ENCODE assay signal across 8 mouse cellular contexts in the genomic region with DNA sequence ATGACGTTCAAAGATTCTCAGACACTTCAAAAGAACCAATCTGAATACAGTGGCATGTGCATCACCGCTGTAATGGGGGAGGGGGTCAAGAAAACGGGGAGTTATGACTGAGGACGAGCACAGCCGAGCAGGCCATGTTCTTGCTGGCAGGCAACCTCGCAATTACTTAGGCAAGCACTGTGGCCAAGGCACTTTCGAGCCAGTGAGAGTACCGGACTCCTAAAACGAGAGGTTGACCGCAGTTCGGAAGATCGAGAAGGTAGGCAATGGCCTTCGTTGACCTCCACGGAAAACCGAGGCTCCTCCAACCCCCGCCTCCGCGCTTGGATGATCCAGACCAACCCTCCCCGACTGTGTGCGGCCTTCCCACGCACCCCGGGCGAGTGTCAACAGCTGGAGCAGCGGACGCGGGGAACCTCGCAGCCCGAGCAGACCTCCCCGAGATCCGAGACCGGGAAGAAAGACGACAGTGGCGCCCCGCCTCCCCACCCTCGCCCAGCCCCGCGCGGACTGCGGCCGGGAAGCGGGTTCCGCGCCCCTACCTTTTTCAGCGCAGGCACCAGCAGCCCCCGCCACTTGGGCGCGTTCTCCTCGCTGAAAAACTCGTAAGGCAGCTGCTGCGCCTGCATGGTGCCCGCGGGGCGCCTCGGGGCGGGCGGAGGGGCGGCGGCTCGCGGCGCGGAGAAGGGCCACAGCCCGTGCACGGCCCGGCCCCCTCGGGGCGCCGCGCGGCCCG. TPM values are rescaled to one million over a fixed set of nuclear protein-coding genes. Genes with fewer than 3 reads are reported as not detected.
DNase-seq lines count a peak whose midpoint lies in the region; ATAC-seq and TF ChIP-seq lines count a peak whose summit lies in the region.

No protein-coding gene starts in this region.

- peaks cover 49% of the 10 kb centered on the region for H3K79me2 ChIP-seq in myocyte (ENCODE audit: control insufficient read depth, insufficient read depth)

- peak; percentile 62 to 69 for DNase-seq in B cell, adult 2 months
- DNase-seq in adrenal gland, postnatal 4 days (ENCODE audit: low spot score in 2 of 2) = peak; percentile 40 to 49
- DNase-seq in heart, adult 9 months (ENCODE audit: low spot score in 2 of 2) = peak; percentile 48 to 52
- peak; percentile 71 for DNase-seq in liver, embryonic 11.5 days (ENCODE audit: low spot score)
- peak; percentile 58 for DNase-seq in splenic B cell, adult 2 months (ENCODE audit: low read depth, low spot score)

- H3K9ac ChIP-seq in embryonic facial prominence, embryonic 15.5 days = peak overlapping the region; percentile 85
- H3K9ac ChIP-seq in kidney, embryonic 14.5 days (ENCODE audit: low read depth, low read length) = peak overlapping the region; percentile 96
- H3K9ac ChIP-seq in liver, embryonic 11.5 days (ENCODE audit: low read depth, low read length) = peak overlapping the region; percentile 85

- H3K4me3 ChIP-seq in embryonic facial prominence, embryonic 15.5 days (replicated peaks) = peak overlapping the region; percentile 90
- peak overlapping the region; percentile 94 for H3K4me3 ChIP-seq in kidney, embryonic 14.5 days (ENCODE audit: low read length)
- H3K4me3 ChIP-seq in liver, embryonic 11.5 days (ENCODE audit: low read depth, low read length) = peak overlapping the region; percentile 78
- peak overlapping the region; percentile 64 for H3K4me3 ChIP-seq in myocyte

- WGBS in embryonic facial prominence, embryonic 15.5 days = under 1% methylated on average over 65 of the region's 71 CpGs
- under 1% methylated on average over 64 of the region's 71 CpGs for WGBS in kidney, embryonic 14.5 days
- WGBS in liver, embryonic 11.5 days = under 1% methylated on average over 71 of the region's 71 CpGs

- H3K4me2 ChIP-seq in embryonic facial prominence, embryonic 15.5 days (replicated peaks) = peak overlapping the region; percentile 68
- peak overlapping the region; percentile 49 for H3K4me2 ChIP-seq in kidney, embryonic 14.5 days (replicated peaks; ENCODE audit: low read depth, low read length)
- peak overlapping the region; percentile 72 for H3K4me2 ChIP-seq in liver, embryonic 11.5 days
- H3K4me2 ChIP-seq in myocyte (ENCODE audit: low read depth) = peak overlapping the region; percentile 67

- peaks cover 24% of the 10 kb centered on the region for H3K4me1 ChIP-seq in embryonic facial prominence, embryonic 15.5 days
- H3K4me1 ChIP-seq in kidney, embryonic 14.5 days (ENCODE audit: control insufficient read depth, insufficient read depth, low read length) = peaks cover 17% of the 10 kb centered on the region; the same call in 1 of the 2 replicates
- peaks cover 24% of the 10 kb centered on the region for H3K4me1 ChIP-seq in liver, embryonic 11.5 days (replicated peaks; ENCODE audit: control insufficient read depth, insufficient read depth, low read length)

- peaks cover 6% of the 10 kb centered on the region; the same call in 1 of the 2 replicates for H3K36me3 ChIP-seq in embryonic facial prominence, embryonic 15.5 days
- H3K36me3 ChIP-seq in kidney, embryonic 14.5 days (ENCODE audit: control insufficient read depth, insufficient read depth, low read length) = peaks cover 2% of the 10 kb centered on the region; the same call in 1 of the 2 replicates
- no peaks in the 10 kb centered on the region for H3K36me3 ChIP-seq in liver, embryonic 11.5 days (ENCODE audit: control insufficient read depth, insufficient read depth, low read length)
- no peaks in the 10 kb centered on the region for H3K36me3 ChIP-seq in myocyte (ENCODE audit: control insufficient read depth, insufficient read depth)
- H3K36me3 ChIP-seq in splenic B cell, adult 2 months (ENCODE audit: control insufficient read depth, insufficient read depth, low read length, poor library complexity, severe bottlenecking) = no peaks in the 10 kb centered on the region

- no peaks in the 10 kb centered on the region for H3K27me3 ChIP-seq in embryonic facial prominence, embryonic 15.5 days
- no peaks in the 10 kb centered on the region for H3K27me3 ChIP-seq in kidney, embryonic 14.5 days (ENCODE audit: control insufficient read depth, insufficient read depth, low read length)
- no peaks in the 10 kb centered on the region for H3K27me3 ChIP-seq in liver, embryonic 11.5 days (replicated peaks; ENCODE audit: control insufficient read depth, insufficient read depth, low read length)
- H3K27me3 ChIP-seq in myocyte (ENCODE audit: control insufficient read depth, insufficient read depth, insufficient read length) = no peaks in the 10 kb centered on the region
- no peaks in the 10 kb centered on the region for H3K27me3 ChIP-seq in splenic B cell, adult 2 months (ENCODE audit: control insufficient read depth, insufficient read depth, low read length, poor library complexity, severe bottlenecking)

- H3ac ChIP-seq in myocyte (ENCODE audit: control insufficient read depth, insufficient read length) = peak overlapping the region; percentile 85

- H3K27ac ChIP-seq in embryonic facial prominence, embryonic 15.5 days (replicated peaks) = peak overlapping the region; percentile 96
- H3K27ac ChIP-seq in kidney, embryonic 14.5 days (ENCODE audit: low read depth, low read length) = peak overlapping the region; percentile 95
- peak overlapping the region; percentile 89 for H3K27ac ChIP-seq in liver, embryonic 11.5 days (ENCODE audit: low read depth, low read length)

- H3K9me3 ChIP-seq in embryonic facial prominence, embryonic 15.5 days (replicated peaks) = no peaks in the 10 kb centered on the region
- H3K9me3 ChIP-seq in kidney, embryonic 14.5 days (ENCODE audit: control insufficient read depth, low read length) = no peaks in the 10 kb centered on the region
- no peaks in the 10 kb centered on the region for H3K9me3 ChIP-seq in liver, embryonic 11.5 days (ENCODE audit: control insufficient read depth, low read length)

- TF ChIP-seq POLR2A in myocyte (IDR thresholded peaks at IDR 0.05; ENCODE audit: insufficient read length, low read depth) = no peak

- ATAC-seq in embryonic facial prominence, embryonic 15.5 days (ENCODE audit: insufficient number of reproducible peaks, low FRiP score, low TSS enrichment, low read depth) = peak; percentile 52
- ATAC-seq in kidney, embryonic 14.5 days (ENCODE audit: low FRiP score, low TSS enrichment) = peak; percentile 38
- peak; percentile 32 for ATAC-seq in liver, embryonic 11.5 days (replicated peaks; ENCODE audit: low FRiP score)

TF ChIP-seq in myocyte, 11 proteins besides CTCF, POLR2A, EP300 and RAD21:
- no peak for TF ChIP-seq REST (IDR thresholded peaks at IDR 0.05; ENCODE audit: insufficient read depth, insufficient read length)
- peak in 1 of 3 experiments; percentile 17 for TF ChIP-seq MYOD1 (IDR thresholded peaks at IDR 0.05; ENCODE audit: control insufficient read depth in 1 of 3, insufficient read length in 2 of 3, low read depth in 2 of 3)
- no peak for TF ChIP-seq TCF3 (IDR thresholded peaks at IDR 0.05; ENCODE audit: insufficient read length, low read depth)
- TF ChIP-seq TCF12 (IDR thresholded peaks at IDR 0.05; ENCODE audit: insufficient read depth, poor library complexity, severe bottlenecking) = no peak
- no peak for TF ChIP-seq MAX (IDR thresholded peaks at IDR 0.05; ENCODE audit: low read depth)
- TF ChIP-seq MYOG (IDR thresholded peaks at IDR 0.05; ENCODE audit: control insufficient read depth in 1 of 3, insufficient read depth in 1 of 3, insufficient read length in 2 of 3, low read depth in 2 of 3) = peak in 1 of 3 experiments; percentile 9
- no peak for TF ChIP-seq POLR2AphosphoS2 (IDR thresholded peaks at IDR 0.05; ENCODE audit: insufficient read length, low read depth)
- no peak for TF ChIP-seq SRF (IDR thresholded peaks at IDR 0.05; ENCODE audit: control insufficient read depth, insufficient read length, low read depth)
- TF ChIP-seq USF1 (IDR thresholded peaks at IDR 0.05; ENCODE audit: low read depth) = no peak
- TF ChIP-seq CEBPB (IDR thresholded peaks at IDR 0.05; ENCODE audit: insufficient read depth, poor library complexity, severe bottlenecking) = no peak

RNA-seq across cellular contexts. Expression of gene Sos1, which starts 0.8 kb away (rescaled TPM):
- 10 to 100 TPM; 25.6 to 27.1 TPM for total RNA-seq in adrenal gland, postnatal 4 days (2021)
- polyA plus RNA-seq in embryonic facial prominence, embryonic 15.5 days (2015; fragmentation: Nextera tagmentation; extraction: Ambion mirVana) = 4.6 and 4.7 TPM in 2 replicates
- polyA plus RNA-seq in kidney, embryonic 14.5 days (2014; fragmentation: Nextera tagmentation; extraction: Ambion mirVana) = 8.6 and 9.2 TPM in 2 replicates
- 4.5 and 4.7 TPM in 2 replicates for polyA plus RNA-seq in liver, embryonic 11.5 days (2014; fragmentation: Nextera tagmentation; extraction: Ambion mirVana)
- 4.7 TPM for polyA plus RNA-seq in myocyte (2012; fragmentation: generic; extraction: Trizol)

Comparison
In these comparisons a context has a peak if more than half of its experiments do, and no peak if none do; other contexts are left out.
1. Peak in every context shown above with its lines: DNase-seq, ATAC-seq, H3K4me3 ChIP-seq and H3K27ac ChIP-seq.